Comparison of ENCODE assay signal across 8 mouse cellular contexts in genomic region chr4:129136189-129136578, GRCm38 (mm10). TPM values are rescaled to one million over a fixed set of nuclear protein-coding genes. Genes with fewer than 3 reads are reported as not detected.
DNase-seq lines count a peak whose midpoint lies in the region; ATAC-seq and TF ChIP-seq lines count a peak whose summit lies in the region.

No protein-coding gene starts in this region.

- WGBS in heart, embryonic 13.5 days = 32% methylated on average over 9 of the region's 9 CpGs
- 33% methylated on average over 9 of the region's 9 CpGs for WGBS in forebrain, postnatal 0 days
- WGBS in midbrain, embryonic 10.5 days = 35% methylated on average over 9 of the region's 9 CpGs

- H3K4me3 ChIP-seq in heart, embryonic 13.5 days = peak overlapping the region; percentile 67
- H3K4me3 ChIP-seq in G1E (ENCODE audit: low read depth, low read length) = peak overlapping the region; percentile 76
- peak overlapping the region; percentile 64 for H3K4me3 ChIP-seq in forebrain, postnatal 0 days (ENCODE audit: low read depth, low read length)
- peak overlapping the region; percentile 67 for H3K4me3 ChIP-seq in midbrain, embryonic 10.5 days

- H3K4me1 ChIP-seq in heart, embryonic 13.5 days = peaks cover 41% of the 10 kb centered on the region
- H3K4me1 ChIP-seq in G1E (ENCODE audit: insufficient read depth, low read depth, low read length) = peaks cover 74% of the 10 kb centered on the region
- H3K4me1 ChIP-seq in forebrain, postnatal 0 days (ENCODE audit: insufficient read depth) = peaks cover 4% of the 10 kb centered on the region; the same call in 1 of the 2 replicates
- peaks cover 36% of the 10 kb centered on the region for H3K4me1 ChIP-seq in midbrain, embryonic 10.5 days

- no peak for TF ChIP-seq CTCF in G1E (IDR thresholded peaks at IDR 0.05; ENCODE audit: low read depth, low read length)
- TF ChIP-seq CTCF in forebrain, postnatal 0 days (IDR thresholded peaks at IDR 0.05; ENCODE audit: low read depth) = no peak

- no peak for DNase-seq in heart, postnatal 4 days
- DNase-seq in G1E (ENCODE audit: low spot score) = no peak
- DNase-seq in forebrain, postnatal 0 days = no peak
- DNase-seq in midbrain, embryonic 10.5 days (ENCODE audit: low spot score) = no peak
- DNase-seq in thymus, postnatal 4 days = no peak
- no peak for DNase-seq in adrenal gland, postnatal 4 days (ENCODE audit: low spot score in 2 of 2)
- no peak for DNase-seq in left cerebral cortex, adult 9 months (ENCODE audit: low spot score in 2 of 2)

- no peak for ATAC-seq in heart, embryonic 13.5 days (ENCODE audit: extremely low read depth, insufficient number of reproducible peaks, low FRiP score, low TSS enrichment)
- no peak for ATAC-seq in G1E (ENCODE audit: extremely low read depth, insufficient number of reproducible peaks, low FRiP score, poor library complexity, severe bottlenecking)
- ATAC-seq in forebrain, postnatal 0 days = no peak

- H3K27ac ChIP-seq in heart, embryonic 13.5 days (replicated peaks) = no peak overlapping the region
- H3K27ac ChIP-seq in forebrain, postnatal 0 days (ENCODE audit: low read depth, low read length) = no peak overlapping the region
- peak overlapping the region; percentile 76; the same call in 1 of the 2 replicates for H3K27ac ChIP-seq in midbrain, embryonic 10.5 days (replicated peaks)

- peak overlapping the region; percentile 90 for H3K4me2 ChIP-seq in heart, embryonic 13.5 days
- peak overlapping the region; percentile 95 for H3K4me2 ChIP-seq in forebrain, postnatal 0 days (ENCODE audit: low read depth)

- no peaks in the 10 kb centered on the region for H3K9me3 ChIP-seq in heart, embryonic 13.5 days
- no peaks in the 10 kb centered on the region for H3K9me3 ChIP-seq in G1E (replicated peaks)
- no peaks in the 10 kb centered on the region for H3K9me3 ChIP-seq in forebrain, postnatal 0 days (ENCODE audit: low read length)
- H3K9me3 ChIP-seq in midbrain, embryonic 10.5 days (replicated peaks) = no peaks in the 10 kb centered on the region

- H3K36me3 ChIP-seq in heart, embryonic 13.5 days = no peaks in the 10 kb centered on the region
- H3K36me3 ChIP-seq in G1E (replicated peaks) = peaks cover 10% of the 10 kb centered on the region
- H3K36me3 ChIP-seq in forebrain, postnatal 0 days (ENCODE audit: insufficient read depth) = no peaks in the 10 kb centered on the region
- H3K36me3 ChIP-seq in midbrain, embryonic 10.5 days = no peaks in the 10 kb centered on the region

- H3K9ac ChIP-seq in heart, embryonic 13.5 days = peak overlapping the region; percentile 88
- H3K9ac ChIP-seq in forebrain, postnatal 0 days = peak overlapping the region; percentile 65

- H3K27me3 ChIP-seq in heart, embryonic 13.5 days (replicated peaks) = peaks cover 67% of the 10 kb centered on the region
- peaks cover 49% of the 10 kb centered on the region for H3K27me3 ChIP-seq in G1E (ENCODE audit: insufficient read depth, low read length)
- H3K27me3 ChIP-seq in forebrain, postnatal 0 days (ENCODE audit: insufficient read depth, low read length) = 0 out of 2 replicates have a peak, but pooled peaks cover 3% of the 10 kb centered on the region
- peaks cover 78% of the 10 kb centered on the region for H3K27me3 ChIP-seq in midbrain, embryonic 10.5 days (ENCODE audit: low read depth, poor library complexity, severe bottlenecking)

RNA-seq across cellular contexts. Expression of gene Fndc5, which starts 0.6 kb away (rescaled TPM):
- 5.6 and 7.1 TPM in 2 replicates for polyA plus RNA-seq in heart, embryonic 13.5 days (2015; fragmentation: Nextera tagmentation; extraction: Ambion mirVana)
- total RNA-seq in heart, postnatal 4 days (2021) = 100 to 1,000 TPM; 101 to 105 TPM
- total RNA-seq in G1E (2014; fragmentation: Nextera tagmentation) (25.0 and 31.2 TPM in 2 replicates), G1E (2017) (6.5 and 7.2 TPM in 2 replicates)
- 6.7 and 9.4 TPM in 2 replicates for polyA plus RNA-seq in G1E (2012)
- 10.3 and 11.6 TPM in 2 replicates for total RNA-seq in forebrain, postnatal 0 days (2014; rRNA removed)
- 5.8 and 8.3 TPM in 2 replicates for polyA plus RNA-seq in forebrain, postnatal 0 days (2015; fragmentation: Nextera tagmentation; extraction: Ambion mirVana)
- polyA plus RNA-seq in midbrain, embryonic 10.5 days (2016; fragmentation: Nextera tagmentation; extraction: Ambion mirVana) = 0.50 and 0.78 TPM in 2 replicates
- 10 to 100 TPM; 13.0 to 13.2 TPM for total RNA-seq in adrenal gland, postnatal 4 days (2021)

RNA-seq across cellular contexts. Expression of gene Hpca, which starts 14.3 kb away (rescaled TPM):
- polyA plus RNA-seq in heart, embryonic 13.5 days (2015; fragmentation: Nextera tagmentation; extraction: Ambion mirVana) = 0.25 and 0.37 TPM in 2 replicates
- under 1 TPM; 0.25 to 0.69 TPM for total RNA-seq in heart, postnatal 4 days (2021)
- 1.1 TPM in 1 of 2 replicates, not detected in the other for total RNA-seq in G1E (2014; fragmentation: Nextera tagmentation)
- not detected in 2 replicates for total RNA-seq in G1E (2017)
- not detected in 2 replicates for polyA plus RNA-seq in G1E (2012)
- total RNA-seq in forebrain, postnatal 0 days (2014; rRNA removed) = 129 and 214 TPM in 2 replicates
- polyA plus RNA-seq in forebrain, postnatal 0 days (2015; fragmentation: Nextera tagmentation; extraction: Ambion mirVana) = 110 and 128 TPM in 2 replicates
- polyA plus RNA-seq in midbrain, embryonic 10.5 days (2016; fragmentation: Nextera tagmentation; extraction: Ambion mirVana) = 1.4 and 2.4 TPM in 2 replicates
- 1 to 10 TPM; 7.1 to 9.4 TPM for total RNA-seq in adrenal gland, postnatal 4 days (2021)

RNA-seq across cellular contexts. Expression of gene Tmem54, which starts 30.8 kb away (rescaled TPM):
- 1.0 and 1.1 TPM in 2 replicates for polyA plus RNA-seq in heart, embryonic 13.5 days (2015; fragmentation: Nextera tagmentation; extraction: Ambion mirVana)
- not detected for total RNA-seq in heart, postnatal 4 days (2021)
- total RNA-seq in G1E (2014; fragmentation: Nextera tagmentation) (not detected in 2 replicates), G1E (2017) (not detected in 2 replicates)
- not detected in 2 replicates for polyA plus RNA-seq in G1E (2012)
- total RNA-seq in forebrain, postnatal 0 days (2014; rRNA removed) = not detected in 2 replicates
- not detected in 2 replicates for polyA plus RNA-seq in forebrain, postnatal 0 days (2015; fragmentation: Nextera tagmentation; extraction: Ambion mirVana)
- 1.0 and 2.1 TPM in 2 replicates for polyA plus RNA-seq in midbrain, embryonic 10.5 days (2016; fragmentation: Nextera tagmentation; extraction: Ambion mirVana)
- 1 to 10 TPM in 1 of 2 experiments, not detected in 1; 1.1 TPM for total RNA-seq in adrenal gland, postnatal 4 days (2021)

RNA-seq across cellular contexts. Expression of gene S100pbp, which starts 53.3 kb away (rescaled TPM):
- polyA plus RNA-seq in heart, embryonic 13.5 days (2015; fragmentation: Nextera tagmentation; extraction: Ambion mirVana) = 12.3 and 14.3 TPM in 2 replicates
- 10 to 100 TPM; 22.5 to 24.2 TPM for total RNA-seq in heart, postnatal 4 days (2021)
- 124 and 145 TPM in 2 replicates for total RNA-seq in G1E (2014; fragmentation: Nextera tagmentation)
- total RNA-seq in G1E (2017) = 47.9 and 57.6 TPM in 2 replicates
- 3.4 and 4.5 TPM in 2 replicates for polyA plus RNA-seq in G1E (2012)
- total RNA-seq in forebrain, postnatal 0 days (2014; rRNA removed) = 41.4 and 52.2 TPM in 2 replicates
- polyA plus RNA-seq in forebrain, postnatal 0 days (2015; fragmentation: Nextera tagmentation; extraction: Ambion mirVana) = 11.0 and 15.6 TPM in 2 replicates
- polyA plus RNA-seq in midbrain, embryonic 10.5 days (2016; fragmentation: Nextera tagmentation; extraction: Ambion mirVana) = 28.2 and 28.8 TPM in 2 replicates
- total RNA-seq in adrenal gland, postnatal 4 days (2021) = 10 to 100 TPM; 42.7 to 44.7 TPM

RNA-seq across cellular contexts. Expression of gene Yars, which starts 53.4 kb away (rescaled TPM):
- 49.8 and 52.0 TPM in 2 replicates for polyA plus RNA-seq in heart, embryonic 13.5 days (2015; fragmentation: Nextera tagmentation; extraction: Ambion mirVana)
- 10 to 100 TPM; 44.7 to 45.0 TPM for total RNA-seq in heart, postnatal 4 days (2021)
- 106 and 115 TPM in 2 replicates for total RNA-seq in G1E (2014; fragmentation: Nextera tagmentation)
- total RNA-seq in G1E (2017) = 74.5 and 79.1 TPM in 2 replicates
- 65.8 and 74.8 TPM in 2 replicates for polyA plus RNA-seq in G1E (2012)
- total RNA-seq in forebrain, postnatal 0 days (2014; rRNA removed) = 97.7 and 119 TPM in 2 replicates
- 108 and 120 TPM in 2 replicates for polyA plus RNA-seq in forebrain, postnatal 0 days (2015; fragmentation: Nextera tagmentation; extraction: Ambion mirVana)
- polyA plus RNA-seq in midbrain, embryonic 10.5 days (2016; fragmentation: Nextera tagmentation; extraction: Ambion mirVana) = 107 and 111 TPM in 2 replicates
- total RNA-seq in adrenal gland, postnatal 4 days (2021) = 10 to 100 TPM; 79.5 to 80.4 TPM

Comparison
In these comparisons a context has a peak if more than half of its experiments do, and no peak if none do; other contexts are left out.
1. RNA of gene Hpca, which starts 14.3 kb away (total RNA-seq): 129 to 214 TPM in forebrain, postnatal 0 days; 7.1 to 9.4 TPM in adrenal gland, postnatal 4 days, 0.25 to 0.69 TPM in heart, postnatal 4 days and 1.1 TPM in G1E; every median in the first group is over 10 times any median in the second.
2. Peak in every context shown above with its lines, with median percentiles within 50 percentile points of each other: H3K4me3 ChIP-seq.